Mouse (Mus musculus) embryonic facial prominence, embryonic 14.5 days (tissue): ENCODE data around the gene Eif2ak1. TPM values are rescaled to one million over a fixed set of nuclear protein-coding genes. Genes with fewer than 3 reads are reported as not detected.

Source experiments
- ATAC-seq: fragments of 200-750 bp; cut with Nextera tagmentation; 2 replicates; pipeline ENCODE4 v1.8.0; 2017; ENCODE audit warnings: low read depth, moderate number of reproducible peaks, moderate TSS enrichment
- DNase-seq: peaks from one replicate; pipeline ENCODE4 v3.0.0-alpha.2; 2015; ENCODE audit warnings: low spot score
- H3K27ac ChIP-seq: fragments of 300-500 bp; sonication (generic); replicated peaks from 2 replicates; pipeline ENCODE4 v1.5.1; 2014; ENCODE audit warnings: low read depth, mild to moderate bottlenecking, low read length, moderate library complexity
- H3K27me3 ChIP-seq: fragments of 300-500 bp; sonication (generic); replicated peaks from 2 replicates; pipeline ENCODE4 v1.6.1; 2014; ENCODE audit warnings: low read length; ENCODE audit not compliant: control insufficient read depth, insufficient read depth
- H3K36me3 ChIP-seq: fragments of 300-500 bp; sonication (generic); 2 replicates; pipeline ENCODE4 v1.6.1; 2014; ENCODE audit warnings: low read length, mixed read lengths; ENCODE audit not compliant: control insufficient read depth, insufficient read depth
- H3K4me1 ChIP-seq: fragments of 300-500 bp; sonication (generic); 2 replicates; pipeline ENCODE4 v1.6.1; 2014; ENCODE audit warnings: antibody characterized with exemption, low read length; ENCODE audit not compliant: control insufficient read depth, insufficient read depth
- H3K4me2 ChIP-seq: fragments of 300-500 bp; sonication (generic); 2 replicates; pipeline ENCODE4 v1.6.1; 2014; ENCODE audit warnings: low read depth, mild to moderate bottlenecking, low read length, moderate library complexity, mixed read lengths
- H3K4me3 ChIP-seq: fragments of 300-500 bp; sonication (generic); 2 replicates; pipeline ENCODE4 v1.5.1; 2014; ENCODE audit warnings: low read depth, mild to moderate bottlenecking, low read length
- H3K9ac ChIP-seq: fragments of 300-500 bp; sonication (generic); 2 replicates; pipeline ENCODE4 v1.6.1; 2014; ENCODE audit warnings: low read depth, mild to moderate bottlenecking, low read length, moderate library complexity, mixed read lengths
- H3K9me3 ChIP-seq: fragments of 300-500 bp; sonication (generic); 2 replicates; pipeline ENCODE4 v1.6.1; 2016; ENCODE audit warnings: low read length; ENCODE audit not compliant: control insufficient read depth
- WGBS: fragments of 180-500 bp; shearing (Covaris S2); extraction: QIAGEN DNeasy Blood & Tissue Kit; methylation state at CpG from one replicate; pipeline ENCODE4 v1.1.7; 2014; 5-methylcytosine and 5-hydroxymethylcytosine counted together
- polyA plus RNA-seq: library from polyadenylated mRNA; unstranded; fragments of >200 nt; fragmentation: Nextera tagmentation; extraction: Ambion mirVana; gene quantifications from 2 replicates; pipeline ENCODE4 v1.2.1, GENCODE M21; 2014

Gene Eif2ak1
- polyA plus RNA-seq, 1 experiment from 2014 or later = 38.4 TPM

DNA sequence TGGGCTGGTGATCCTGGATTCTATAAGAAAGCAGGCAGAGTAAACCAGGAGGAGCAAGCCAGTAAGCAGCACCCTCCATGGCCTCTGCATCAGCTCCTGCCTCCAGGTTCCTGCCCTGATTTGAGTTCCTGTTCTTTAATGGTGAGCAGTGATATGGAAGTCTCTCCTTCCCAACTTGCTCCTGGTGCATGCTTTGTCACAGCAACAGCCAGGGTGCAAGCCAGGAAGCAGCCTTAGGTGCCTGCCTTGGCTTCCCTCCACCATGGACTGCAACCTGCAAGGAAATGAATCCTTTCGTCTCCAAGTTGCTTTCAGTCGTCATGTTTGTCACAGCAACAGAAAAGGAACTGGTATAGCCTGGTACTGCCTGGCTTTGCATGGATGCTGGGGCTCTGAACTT is 3.0 kb upstream of the Eif2ak1 start:
- no peak overlapping the region for H3K4me3 ChIP-seq
- H3K9ac ChIP-seq = no peak overlapping the region
- no peak overlapping the region for H3K27ac ChIP-seq
- ATAC-seq = no peak
- no peak for DNase-seq
- no peak overlapping the region for H3K4me2 ChIP-seq
- no peaks in the 10 kb centered on the region for H3K27me3 ChIP-seq
- H3K36me3 ChIP-seq = no peaks in the 10 kb centered on the region
- no peaks in the 10 kb centered on the region for H3K9me3 ChIP-seq
- peaks cover 9% of the 10 kb centered on the region; the same call in 1 of the 2 replicates for H3K4me1 ChIP-seq
- WGBS = 67% methylated on average over 2 of the region's 2 CpGs

DNA sequence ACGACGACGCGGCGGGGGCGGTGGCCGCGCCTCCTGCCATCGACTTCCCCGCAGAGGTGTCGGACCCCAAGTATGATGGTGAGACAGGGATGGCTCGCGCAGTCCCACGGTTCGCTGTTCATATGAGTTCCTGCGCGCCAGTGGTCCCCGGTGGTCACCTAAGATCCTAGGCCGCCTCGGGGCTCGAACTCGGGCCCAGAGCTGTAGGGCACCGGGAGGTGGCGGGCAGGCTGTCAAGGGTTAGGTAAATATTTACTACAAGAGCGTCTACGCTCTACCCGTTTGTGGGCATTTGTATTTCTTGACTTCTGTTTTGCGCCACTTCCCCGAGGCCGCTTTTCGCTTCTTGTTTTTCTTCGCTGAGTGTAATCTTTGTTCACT is 333 bp downstream of the Eif2ak1 start:
- no peak for DNase-seq
- under 1% methylated on average over 24 of the region's 32 CpGs for WGBS
- Histone ChIP-seq H3K4me3 (peak overlapping the region; percentile 85), H3K4me2 (peak overlapping the region; percentile 85), H3K4me1 (peaks cover 9% of the 10 kb centered on the region; the same call in 1 of the 2 replicates), H3K9ac (peak overlapping the region; percentile 83), H3K27me3 (no peaks in the 10 kb centered on the region), H3K27ac (no peak overlapping the region), H3K9me3 (no peaks in the 10 kb centered on the region), H3K36me3 (no peaks in the 10 kb centered on the region)
- ATAC-seq = peak; percentile 56

DNA sequence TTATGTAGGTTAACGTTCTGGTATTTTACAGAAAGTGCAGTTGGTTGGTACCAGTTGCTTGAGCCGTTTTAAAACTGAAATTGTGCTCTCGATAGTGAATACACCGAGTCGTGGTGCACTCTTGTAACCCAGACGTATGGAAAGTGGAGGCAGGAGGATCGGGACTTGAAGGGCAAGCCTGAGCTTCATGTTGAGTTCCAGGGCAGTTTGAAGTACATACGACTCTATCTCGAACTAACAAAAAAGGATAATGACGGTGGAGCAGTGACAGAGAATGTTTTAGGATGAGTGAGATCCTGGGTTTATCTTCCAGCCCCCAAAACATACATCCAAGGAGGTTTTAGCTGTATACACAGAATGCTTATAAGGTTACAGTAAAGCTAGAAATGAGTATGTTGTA is 873 bp downstream of the Eif2ak1 start:
- Histone ChIP-seq H3K9me3 (no peaks in the 10 kb centered on the region), H3K4me2 (peak overlapping the region; percentile 85), H3K27ac (no peak overlapping the region), H3K9ac (peak overlapping the region; percentile 83), H3K4me3 (peak overlapping the region; percentile 85), H3K36me3 (no peaks in the 10 kb centered on the region), H3K4me1 (peaks cover 9% of the 10 kb centered on the region; the same call in 1 of the 2 replicates), H3K27me3 (no peaks in the 10 kb centered on the region)
- ATAC-seq (no peak), DNase-seq (no peak)
- 13% methylated on average over 10 of the region's 10 CpGs for WGBS

DNA sequence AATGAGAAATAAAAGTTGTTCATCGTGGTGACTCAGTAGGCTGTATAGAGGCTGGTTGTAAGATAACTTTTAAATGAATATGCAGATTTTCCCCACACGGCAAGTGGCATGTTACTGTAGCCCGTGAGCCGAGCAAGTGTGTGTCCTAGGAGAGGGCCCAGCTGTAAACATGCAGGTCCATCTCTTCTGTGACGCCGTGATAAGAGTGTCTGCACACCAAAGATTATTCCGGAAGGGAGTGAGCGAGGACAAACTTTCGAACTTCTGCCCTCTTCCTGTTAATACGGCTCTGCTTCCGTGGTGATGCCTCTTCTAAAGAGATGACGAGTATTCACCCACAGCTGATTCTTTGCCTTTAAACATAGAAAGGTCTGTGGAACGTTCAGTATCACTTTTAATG is 1.4 kb downstream of the Eif2ak1 start:
- Histone ChIP-seq H3K4me2 (peak overlapping the region; percentile 85), H3K4me3 (peak overlapping the region; percentile 85), H3K9me3 (no peaks in the 10 kb centered on the region), H3K27ac (no peak overlapping the region), H3K27me3 (no peaks in the 10 kb centered on the region), H3K9ac (peak overlapping the region; percentile 83; the same call in 1 of the 2 replicates), H3K36me3 (no peaks in the 10 kb centered on the region), H3K4me1 (peaks cover 9% of the 10 kb centered on the region; the same call in 1 of the 2 replicates)
- ATAC-seq (no peak), DNase-seq (no peak)
- WGBS = 84% methylated on average over 13 of the region's 13 CpGs

DNA sequence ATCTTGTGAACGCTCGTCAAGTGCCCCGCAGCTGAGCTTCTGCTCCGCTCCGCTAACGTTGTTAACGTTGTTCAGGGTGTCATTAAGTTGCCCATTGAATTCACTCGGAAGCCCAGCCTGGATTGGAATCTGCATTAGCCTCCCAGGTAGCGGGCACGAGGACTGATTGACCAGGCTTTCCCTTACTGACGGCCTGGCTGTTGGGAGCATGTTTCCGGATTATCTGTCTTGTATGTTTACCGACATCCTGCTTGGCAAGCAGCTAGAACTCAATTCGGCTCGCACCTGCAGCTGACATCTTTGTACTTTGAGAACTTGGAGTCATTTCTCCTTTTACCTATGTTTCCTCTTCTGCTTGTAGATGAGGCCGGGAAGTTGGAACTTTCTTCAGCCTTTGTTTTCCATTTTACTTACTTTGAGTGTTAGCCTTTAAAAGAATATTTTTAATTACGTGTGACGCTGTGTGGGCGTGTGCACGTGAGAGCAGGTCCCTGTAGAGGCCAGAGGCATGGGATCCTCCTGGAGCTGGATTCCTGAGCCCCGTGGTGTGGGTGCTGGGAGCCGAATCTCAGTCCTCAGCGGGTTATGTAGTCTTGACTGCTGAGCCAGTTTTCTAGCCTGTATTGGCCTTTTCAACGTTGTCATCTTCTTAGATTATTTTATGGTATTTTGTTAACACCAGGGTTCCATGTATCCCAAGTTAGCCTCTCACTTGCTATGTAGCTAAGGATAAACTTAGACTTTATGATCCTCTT is 2.5 kb downstream of the Eif2ak1 start:
- no peak overlapping the region for H3K27ac ChIP-seq
- WGBS = 87% methylated on average over 24 of the region's 24 CpGs
- H3K36me3 ChIP-seq = no peaks in the 10 kb centered on the region
- H3K9me3 ChIP-seq = no peaks in the 10 kb centered on the region
- no peaks in the 10 kb centered on the region for H3K27me3 ChIP-seq
- H3K4me1 ChIP-seq = peaks cover 9% of the 10 kb centered on the region; the same call in 1 of the 2 replicates
- no peak for ATAC-seq
- no peak overlapping the region for H3K9ac ChIP-seq
- no peak overlapping the region for H3K4me2 ChIP-seq
- H3K4me3 ChIP-seq = no peak overlapping the region
- no peak for DNase-seq

DNA sequence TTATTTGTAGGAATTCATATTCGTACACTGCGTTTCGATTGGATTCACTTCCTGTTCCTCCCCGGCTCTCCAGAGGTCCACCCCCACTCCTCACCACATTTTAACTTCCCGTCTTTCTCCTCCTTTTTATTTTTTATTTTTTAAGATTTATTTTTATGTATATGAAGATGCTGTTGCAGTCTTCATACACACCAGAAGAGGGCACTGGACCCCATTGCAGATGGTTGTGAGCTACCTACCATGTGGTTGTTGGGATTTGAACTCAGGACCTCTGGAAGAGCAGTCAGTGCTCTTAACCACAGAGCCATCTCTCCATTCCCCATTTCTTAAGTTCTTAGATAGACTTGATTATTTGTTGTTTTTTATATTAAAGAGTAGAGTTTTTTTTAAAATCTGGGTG is 3.2 kb downstream of the Eif2ak1 start:
- H3K27ac ChIP-seq = no peak overlapping the region
- no peak overlapping the region for H3K4me2 ChIP-seq
- ATAC-seq (no peak), DNase-seq (no peak)
- peaks cover 9% of the 10 kb centered on the region; the same call in 1 of the 2 replicates for H3K4me1 ChIP-seq
- H3K9me3 ChIP-seq = no peaks in the 10 kb centered on the region
- no peak overlapping the region for H3K4me3 ChIP-seq
- H3K36me3 ChIP-seq = no peaks in the 10 kb centered on the region
- no peak overlapping the region for H3K9ac ChIP-seq
- WGBS = 90% methylated on average over 5 of the region's 5 CpGs
- H3K27me3 ChIP-seq = no peaks in the 10 kb centered on the region

DNA sequence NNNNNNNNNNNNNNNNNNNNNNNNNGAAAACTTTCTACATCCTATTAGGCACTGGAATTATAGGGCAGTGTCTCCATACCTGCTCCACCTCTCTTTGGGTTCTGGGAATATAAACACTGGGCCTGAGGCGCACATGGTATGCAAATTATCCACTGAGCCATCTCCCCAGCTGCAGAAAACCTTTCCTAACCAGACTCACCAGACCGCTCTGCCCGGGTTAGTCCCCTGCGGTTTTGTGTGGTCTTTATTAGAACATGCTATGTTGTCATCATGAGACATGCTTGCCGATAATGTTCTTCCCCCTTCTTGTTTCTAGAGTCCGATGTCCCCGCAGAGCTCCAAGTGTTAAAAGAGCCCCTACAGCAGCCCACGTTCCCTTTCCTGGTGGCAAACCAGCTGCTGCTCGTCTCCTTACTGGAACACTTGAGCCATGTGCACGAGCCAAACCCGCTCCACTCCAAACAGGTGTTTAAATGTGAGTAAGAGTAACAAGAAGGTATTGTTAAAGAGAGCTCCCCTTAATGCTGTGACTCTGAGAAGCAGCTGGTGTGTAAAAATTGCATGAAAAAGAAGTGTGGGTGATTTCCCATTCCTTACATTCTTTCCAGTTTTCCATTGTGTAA is 54.1 kb downstream of the Eif2ak1 start:
- peak; percentile 44; the same call in 1 of the 2 replicates for ATAC-seq
- Histone ChIP-seq H3K27ac (no peak overlapping the region), H3K4me3 (no peak overlapping the region), H3K4me2 (no peak overlapping the region), H3K4me1 (no peaks in the 10 kb centered on the region), H3K27me3 (no peaks in the 10 kb centered on the region), H3K9ac (no peak overlapping the region), H3K36me3 (peaks cover 44% of the 10 kb centered on the region), H3K9me3 (no peaks in the 10 kb centered on the region)
- peak; percentile 34 for DNase-seq
- 70% methylated on average over 11 of the region's 11 CpGs for WGBS

DNA sequence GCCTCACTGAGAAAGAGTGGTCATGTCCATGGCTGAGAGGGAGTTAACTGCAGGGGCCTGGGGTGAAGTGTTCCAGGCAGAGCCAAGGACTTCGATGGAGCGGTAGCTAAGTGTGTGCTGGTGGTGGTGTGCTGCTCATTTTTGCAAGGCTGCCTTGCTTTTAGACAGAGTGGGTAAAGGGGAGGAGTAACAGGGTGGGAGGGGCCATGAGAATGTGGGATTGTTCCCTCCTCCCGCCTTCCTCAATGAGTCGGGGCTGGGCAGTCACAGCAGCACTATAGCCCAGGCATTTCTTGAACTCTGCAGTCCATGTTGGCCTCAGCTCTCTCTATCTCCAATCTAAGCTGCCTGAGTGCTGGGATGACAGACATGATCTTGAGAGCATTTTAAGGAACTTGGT is 57.0 kb downstream of the Eif2ak1 start:
- no peak for DNase-seq
- no peak for ATAC-seq
- Histone ChIP-seq H3K4me2 (no peak overlapping the region), H3K4me1 (no peaks in the 10 kb centered on the region), H3K27ac (no peak overlapping the region), H3K4me3 (no peak overlapping the region), H3K9me3 (no peaks in the 10 kb centered on the region), H3K27me3 (no peaks in the 10 kb centered on the region), H3K9ac (no peak overlapping the region), H3K36me3 (peaks cover 71% of the 10 kb centered on the region)
- 69% methylated on average over 4 of the region's 4 CpGs for WGBS
